Mouse (Mus musculus) forebrain, embryonic 11.5 days (tissue): ENCODE data around the gene Arhgap33. TPM values are rescaled to one million over a fixed set of nuclear protein-coding genes. Genes with fewer than 3 reads are reported as not detected.

ENCODE experiments used
- ATAC-seq: fragments of 200-750 bp; cut with Nextera tagmentation; replicated peaks from 2 replicates; pipeline ENCODE4 v1.8.0; 2017; ENCODE audit warnings: moderate TSS enrichment; ENCODE audit not compliant: low FRiP score
- DNase-seq: peaks from one replicate; pipeline ENCODE4 v3.0.0-alpha.2; 2017; ENCODE audit warnings: low spot score
- H3K27ac ChIP-seq: fragments of 300-500 bp; sonication (generic); 2 replicates; pipeline ENCODE4 v1.5.1; 2014; ENCODE audit warnings: low read depth, low read length
- H3K27me3 ChIP-seq: fragments of 300-500 bp; sonication (generic); 2 replicates; pipeline ENCODE4 v1.6.1; 2014; ENCODE audit warnings: mild to moderate bottlenecking, low read length, mixed read lengths; ENCODE audit not compliant: control insufficient read depth, insufficient read depth
- H3K36me3 ChIP-seq: fragments of 300-500 bp; sonication (generic); 2 replicates; pipeline ENCODE4 v1.6.1; 2014; ENCODE audit warnings: mild to moderate bottlenecking, low read length, moderate library complexity, mixed read lengths; ENCODE audit not compliant: control insufficient read depth, insufficient read depth
- H3K4me1 ChIP-seq: fragments of 300-500 bp; sonication (generic); replicated peaks from 2 replicates; pipeline ENCODE4 v1.6.1; 2014; ENCODE audit warnings: low read length, mixed read lengths; ENCODE audit not compliant: control insufficient read depth, insufficient read depth
- H3K4me2 ChIP-seq: fragments of 300-500 bp; sonication (generic); 2 replicates; pipeline ENCODE4 v1.6.1; 2014; ENCODE audit warnings: low read depth, mild to moderate bottlenecking, low read length, moderate library complexity, mixed read lengths; ENCODE audit not compliant: severe bottlenecking
- H3K4me3 ChIP-seq: fragments of 300-500 bp; sonication (generic); 2 replicates; pipeline ENCODE4 v1.5.1; 2014; ENCODE audit warnings: low read depth, low read length
- H3K9ac ChIP-seq: fragments of 300-500 bp; sonication (generic); 2 replicates; pipeline ENCODE4 v1.6.1; 2014; ENCODE audit warnings: low read length
- H3K9me3 ChIP-seq: fragments of 300-500 bp; sonication (generic); 2 replicates; pipeline ENCODE4 v1.6.1; 2016; ENCODE audit warnings: low read length, mixed read lengths; ENCODE audit not compliant: control insufficient read depth
- WGBS: fragments of 180-500 bp; shearing (Covaris S2); extraction: QIAGEN DNeasy Blood & Tissue Kit; methylation state at CpG from one replicate; pipeline ENCODE4 v1.1.7; 2014; 5-methylcytosine and 5-hydroxymethylcytosine counted together
- polyA plus RNA-seq: library from polyadenylated mRNA; unstranded; fragments of >200 nt; fragmentation: Nextera tagmentation; extraction: Ambion mirVana; gene quantifications from 2 replicates; pipeline ENCODE4 v1.2.1, GENCODE M21; 2014

The Arhgap33 gene
- polyA plus RNA-seq, 1 experiment from 2014 or later = 72.7 TPM

GRCm38 (mm10) chr7:30557901-30558514 is 23.1 kb upstream of the Arhgap33 start:
- DNase-seq (no peak), ATAC-seq (no peak)
- H3K4me3 ChIP-seq = no peak overlapping the region
- 87% methylated on average over 13 of the region's 13 CpGs for WGBS
- no peak overlapping the region for H3K27ac ChIP-seq
- H3K9ac ChIP-seq = no peak overlapping the region
- H3K36me3 ChIP-seq = peaks cover 3% of the 10 kb centered on the region; the same call in 1 of the 2 replicates
- H3K4me1 ChIP-seq = peaks cover 7% of the 10 kb centered on the region; the same call in 1 of the 2 replicates
- H3K9me3 ChIP-seq = no peaks in the 10 kb centered on the region
- H3K27me3 ChIP-seq = no peaks in the 10 kb centered on the region
- 0 out of 2 replicates have a peak overlapping the region, but pooled peaks have one; percentile 18 for H3K4me2 ChIP-seq

GRCm38 (mm10) chr7:30556894-30557536 is 22.2 kb upstream of the Arhgap33 start:
- ATAC-seq (no peak), DNase-seq (no peak)
- Histone ChIP-seq H3K27me3 (no peaks in the 10 kb centered on the region), H3K9ac (no peak overlapping the region), H3K4me1 (peaks cover 5% of the 10 kb centered on the region; the same call in 1 of the 2 replicates), H3K27ac (no peak overlapping the region), H3K36me3 (peaks cover 3% of the 10 kb centered on the region; the same call in 1 of the 2 replicates), H3K9me3 (no peaks in the 10 kb centered on the region), H3K4me3 (no peak overlapping the region), H3K4me2 (no peak overlapping the region)
- whole genome bisulfite sequencing = 95% methylated on average over 18 of the region's 18 CpGs

- H3K4me2 ChIP-seq = peak overlapping the region; percentile 91
- H3K36me3 ChIP-seq = peaks cover 3% of the 10 kb centered on the region; the same call in 1 of the 2 replicates
- H3K27me3 ChIP-seq = no peaks in the 10 kb centered on the region
- H3K9me3 ChIP-seq = no peaks in the 10 kb centered on the region
- H3K4me3 ChIP-seq = peak overlapping the region; percentile 1; the same call in 1 of the 2 replicates
- H3K9ac ChIP-seq = peak overlapping the region; percentile 69; the same call in 1 of the 2 replicates
- ATAC-seq (no peak), DNase-seq (no peak)
- H3K4me1 ChIP-seq = peaks cover 4% of the 10 kb centered on the region; the same call in 1 of the 2 replicates
- no peak overlapping the region for H3K27ac ChIP-seq
- WGBS = 85% methylated on average over 22 of the region's 22 CpGs
Measured at GRCm38 (mm10) chr7:30553810-30554584, 19.1 kb upstream of the Arhgap33 start.

GRCm38 (mm10) chr7:30553021-30553589 is 18.2 kb upstream of the Arhgap33 start:
- Histone ChIP-seq H3K9me3 (no peaks in the 10 kb centered on the region), H3K4me1 (peaks cover 4% of the 10 kb centered on the region; the same call in 1 of the 2 replicates), H3K27me3 (no peaks in the 10 kb centered on the region), H3K36me3 (peaks cover 3% of the 10 kb centered on the region; the same call in 1 of the 2 replicates), H3K4me3 (peak overlapping the region; percentile 44), H3K4me2 (peak overlapping the region; percentile 91), H3K27ac (no peak overlapping the region), H3K9ac (peak overlapping the region; percentile 69)
- ATAC-seq = no peak
- DNase-seq = peak; percentile 61
- WGBS = 11% methylated on average over 23 of the region's 23 CpGs

- H3K27me3 ChIP-seq = no peaks in the 10 kb centered on the region
- 2% methylated on average over 44 of the region's 44 CpGs for WGBS
- H3K4me2 ChIP-seq = peak within 1 kb of the TSS; percentile 91
- H3K4me3 ChIP-seq = peak within 1 kb of the TSS; percentile 44
- peak within 1 kb of the TSS; percentile 69 for H3K9ac ChIP-seq
- peak; percentile 94 for ATAC-seq
- peak within 1 kb of the TSS; percentile 83 for H3K27ac ChIP-seq
- peaks cover 3% of the 10 kb centered on the region; the same call in 1 of the 2 replicates for H3K36me3 ChIP-seq
- peak; percentile 96 for DNase-seq
- peaks cover 4% of the 10 kb centered on the region; the same call in 1 of the 2 replicates for H3K4me1 ChIP-seq
- H3K9me3 ChIP-seq = no peaks in the 10 kb centered on the region
Measured at GRCm38 (mm10) chr7:30552102-30553020, 17.5 kb upstream of the Arhgap33 start, which contains the start of the genes Hspb6 and Proser3. Hspb6 (plus strand) TSS chr7:30552178. Proser3 (minus strand) TSS chr7:30552299.

- ATAC-seq (peak; percentile 68), DNase-seq (no peak)
- peak overlapping the region; percentile 44 for H3K4me3 ChIP-seq
- peaks cover 3% of the 10 kb centered on the region; the same call in 1 of the 2 replicates for H3K36me3 ChIP-seq
- peak overlapping the region; percentile 83 for H3K27ac ChIP-seq
- H3K9me3 ChIP-seq = no peaks in the 10 kb centered on the region
- peak overlapping the region; percentile 67 for H3K9ac ChIP-seq
- H3K4me1 ChIP-seq = peaks cover 4% of the 10 kb centered on the region; the same call in 1 of the 2 replicates
- H3K27me3 ChIP-seq = no peaks in the 10 kb centered on the region
- peak overlapping the region; percentile 91; the same call in 1 of the 2 replicates for H3K4me2 ChIP-seq
- 4% methylated on average over 10 of the region's 10 CpGs for WGBS
Measured at GRCm38 (mm10) chr7:30551445-30552101, 16.7 kb upstream of the Arhgap33 start.

- H3K9me3 ChIP-seq = no peaks in the 10 kb centered on the region
- H3K27me3 ChIP-seq = no peaks in the 10 kb centered on the region
- no peak for ATAC-seq
- no peak for DNase-seq
- H3K36me3 ChIP-seq = peaks cover under 1% of the 10 kb centered on the region; the same call in 1 of the 2 replicates
- H3K4me1 ChIP-seq = peaks cover 4% of the 10 kb centered on the region; the same call in 1 of the 2 replicates
- H3K4me3 ChIP-seq = no peak overlapping the region
- 95% methylated on average over 1 of the region's 1 CpGs for WGBS
- H3K4me2 ChIP-seq = no peak overlapping the region
- no peak overlapping the region for H3K27ac ChIP-seq
- H3K9ac ChIP-seq = no peak overlapping the region
Measured at GRCm38 (mm10) chr7:30550603-30551002, 15.7 kb upstream of the Arhgap33 start.
